Mouse (Mus musculus) neural tube, embryonic 10.5 days (tissue): ENCODE results near the gene Ddx25.

Experiments used
- DNase-seq: peaks from one replicate; pipeline ENCODE4 v3.0.0-alpha.2; 2017; ENCODE audit warnings: low spot score; ENCODE audit errors: extremely low spot score

Gene Ddx25

GRCm38 (mm10) chr9:35558257-35559008 lies at the start of gene Ddx25, which contains the start of gene Pus3:
Ddx25 (minus strand) TSS chr9:35558528.
Pus3 (plus strand) TSS chr9:35558595.
- peak; percentile 79 for DNase-seq

GRCm38 (mm10) chr9:35607647-35608405 lies 49.5 kb upstream of the Ddx25 start:
- DNase-seq: no peak

GRCm38 (mm10) chr9:35592903-35593302 lies 34.6 kb upstream of the Ddx25 start:
- no peak for DNase-seq

GRCm38 (mm10) chr9:35587674-35588073 lies 29.3 kb upstream of the Ddx25 start:
- DNase-seq: no peak

GRCm38 (mm10) chr9:35574416-35574815 lies 16.1 kb upstream of the Ddx25 start:
- DNase-seq: peak; percentile 41

GRCm38 (mm10) chr9:35570663-35571062 lies 12.3 kb upstream of the Ddx25 start:
- DNase-seq: no peak

GRCm38 (mm10) chr9:35569571-35570534 lies 11.5 kb upstream of the Ddx25 start, which contains the start of the genes Pate2 and Hyls1:
Pate2 (plus strand) TSS chr9:35570284.
Hyls1 (minus strand) TSS chr9:35570398.
- peak; percentile 91 for DNase-seq

- no peak for DNase-seq
These were observed 9.7 kb upstream of the Ddx25 start for GRCm38 (mm10) chr9:35567995-35568394.

- no peak for DNase-seq
These were observed 6.4 kb upstream of the Ddx25 start for GRCm38 (mm10) chr9:35564536-35565240.

- no peak for DNase-seq
These were observed 3.3 kb upstream of the Ddx25 start for GRCm38 (mm10) chr9:35561583-35561982.

GRCm38 (mm10) chr9:35561076-35561475 lies 2.7 kb upstream of the Ddx25 start:
- no peak for DNase-seq

GRCm38 (mm10) chr9:35559009-35559890 lies 922 bp upstream of the Ddx25 start:
- DNase-seq: peak; percentile 89

- no peak for DNase-seq
These were observed 1.7 kb downstream of the Ddx25 start for GRCm38 (mm10) chr9:35556494-35557102.

GRCm38 (mm10) chr9:35548455-35548854 lies 9.9 kb downstream of the Ddx25 start:
- DNase-seq: no peak

- no peak for DNase-seq
These were observed 11.6 kb downstream of the Ddx25 start for GRCm38 (mm10) chr9:35546745-35547144.

GRCm38 (mm10) chr9:35545704-35546103 lies 12.6 kb downstream of the Ddx25 start:
- DNase-seq: no peak

- DNase-seq: no peak
These were observed 13.7 kb downstream of the Ddx25 start for GRCm38 (mm10) chr9:35544666-35545065.

- no peak for DNase-seq
These were observed 15.0 kb downstream of the Ddx25 start for GRCm38 (mm10) chr9:35543099-35543860.
